Mouse (Mus musculus) frontal cortex, postnatal 14 days (tissue): Measurements from ENCODE around the gene Rps6kc1.

Source experiments
- DNase-seq, 2 experiments: peaks; one replicate each; pipeline ENCODE4 v3.0.0; 2022; ENCODE audit warnings: low spot score in 2 of 2

Gene Rps6kc1

DNA sequence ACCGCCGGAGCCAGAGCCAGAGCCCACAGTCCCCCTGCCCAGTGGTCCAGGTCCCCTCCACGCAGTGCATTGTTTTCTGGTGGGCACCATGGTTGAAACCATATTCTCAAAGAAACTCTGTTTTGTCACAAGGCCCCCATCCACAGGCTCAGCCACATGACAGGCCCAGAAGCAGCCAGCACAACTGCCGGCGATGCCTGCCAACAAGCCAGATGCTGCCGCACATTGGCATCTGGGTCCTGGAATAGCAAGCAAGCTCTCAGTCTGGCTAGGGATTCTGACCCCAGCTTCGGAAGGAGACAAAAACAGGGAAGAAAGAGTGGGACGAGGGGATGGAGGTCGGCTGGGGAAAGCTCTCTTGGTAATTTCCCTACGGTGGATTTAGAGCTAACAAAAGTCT is 147.8 kb downstream of the Rps6kc1 start:
- peak in 1 of 2 experiments; percentile 47 for DNase-seq

DNA sequence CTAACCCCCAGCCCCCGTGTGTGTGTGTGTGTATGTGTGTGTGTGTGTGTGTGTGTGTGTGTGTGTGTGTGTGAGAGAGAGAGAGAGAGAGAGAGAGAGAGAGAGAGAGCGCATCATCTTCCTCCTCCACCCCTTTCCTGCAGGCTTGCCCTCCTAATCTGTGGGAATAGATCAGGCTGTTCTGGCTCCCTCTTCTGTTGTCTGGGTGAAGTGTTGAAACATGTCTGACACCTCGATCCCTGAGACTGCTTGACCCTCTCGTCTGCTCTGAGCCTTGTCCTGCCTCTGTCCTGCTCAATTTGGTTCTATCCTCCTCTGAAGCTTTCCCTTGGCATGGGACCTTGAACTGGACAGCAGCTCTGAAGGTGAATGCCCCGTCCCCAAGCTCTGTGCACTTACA is 149.8 kb downstream of the Rps6kc1 start:
- no peak for DNase-seq

DNA sequence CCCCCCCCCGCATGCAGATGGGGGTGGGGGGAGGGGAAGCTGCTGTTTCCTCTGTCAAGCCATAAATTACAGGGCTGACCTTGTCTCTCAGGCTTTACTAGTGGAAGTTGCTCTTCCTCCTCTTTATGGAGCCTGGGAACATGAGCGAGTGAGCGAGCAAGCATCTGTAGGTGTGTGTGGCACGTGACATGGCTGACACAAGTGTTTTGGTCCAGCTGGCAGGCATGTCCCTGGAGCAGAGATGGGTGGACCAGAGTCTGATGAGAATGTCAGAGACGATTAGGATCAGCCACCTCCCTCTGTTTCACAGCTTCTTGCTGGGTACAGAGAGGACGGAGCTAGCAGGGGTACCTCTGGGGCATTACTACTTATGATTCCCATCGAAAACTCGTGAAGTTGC is 153.7 kb downstream of the Rps6kc1 start:
- no peak for DNase-seq

DNA sequence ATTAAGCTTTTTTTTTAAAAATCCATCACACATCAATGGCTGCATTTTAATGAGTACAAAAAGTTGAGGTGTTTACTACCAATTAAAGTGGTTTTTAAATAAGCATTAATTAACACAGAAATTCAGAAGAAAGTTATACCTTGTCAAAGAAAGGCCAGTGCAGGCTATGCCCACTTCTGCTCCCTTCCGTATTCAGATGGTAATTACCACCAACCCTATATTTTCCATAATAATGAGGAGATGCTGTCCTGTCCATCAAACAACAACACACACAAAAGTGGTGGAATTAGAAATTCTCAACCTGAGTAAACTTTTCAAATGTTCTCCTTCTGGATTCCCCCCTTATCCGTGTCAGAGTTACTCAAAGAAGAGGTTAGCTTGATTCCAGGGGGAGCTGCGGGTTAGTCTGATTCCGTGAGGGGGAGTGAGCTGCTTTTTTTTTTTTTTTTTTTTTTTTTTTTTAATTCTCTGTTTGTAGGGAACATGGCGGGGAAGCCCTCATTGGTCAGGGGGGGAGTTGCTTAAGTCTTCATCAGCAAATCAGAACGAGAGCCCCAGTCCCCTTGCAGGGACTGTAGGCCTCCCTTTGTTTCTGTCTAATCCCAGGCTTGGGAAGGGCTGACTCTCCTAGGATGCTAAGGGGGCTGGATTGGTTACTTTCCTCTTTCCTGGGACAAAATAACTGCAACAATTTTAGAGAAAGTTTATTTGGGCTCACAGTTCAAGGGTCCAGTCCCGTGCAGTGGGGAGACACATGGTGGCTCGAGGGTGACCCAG is 159.6 kb downstream of the Rps6kc1 start:
- no peak for DNase-seq

DNA sequence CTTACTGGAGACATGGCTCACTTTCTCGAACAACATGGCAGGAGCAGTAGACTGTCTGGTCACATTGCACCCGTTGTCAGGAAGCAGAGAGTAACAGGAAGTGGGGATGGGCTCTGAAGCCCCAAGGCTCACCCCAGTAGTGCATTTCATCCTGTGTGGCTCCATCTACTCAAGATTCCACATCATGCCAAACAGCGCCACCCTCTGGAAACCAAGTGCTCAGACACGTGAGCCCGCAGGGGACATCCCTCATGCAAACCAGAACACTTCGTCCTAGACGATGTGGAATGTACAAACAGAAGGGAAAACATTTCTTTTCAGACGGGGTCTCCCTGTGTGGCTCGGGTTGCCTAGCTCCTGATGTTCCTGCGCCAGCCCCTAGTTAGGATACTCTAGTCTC is 162.6 kb downstream of the Rps6kc1 start:
- DNase-seq = no peak

DNA sequence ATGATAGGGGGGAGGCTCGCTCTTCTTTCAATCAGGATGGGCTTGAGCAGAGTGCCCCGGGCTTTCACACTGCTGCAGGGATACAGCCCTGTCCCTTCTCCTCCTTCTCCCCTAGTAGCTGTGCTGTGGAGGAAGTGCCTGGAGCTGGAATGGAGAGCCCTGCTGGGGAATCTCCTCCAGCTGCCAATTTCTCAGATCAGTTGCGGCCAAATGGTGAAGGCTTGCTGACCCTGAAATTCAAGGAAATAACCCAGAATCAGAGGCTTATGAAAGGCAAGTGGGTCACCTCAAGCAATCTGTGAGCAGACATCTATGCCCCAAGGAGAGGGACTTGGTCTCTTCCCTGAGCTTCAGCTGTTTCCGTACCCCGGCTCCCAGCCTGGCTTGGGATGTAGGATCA is 170.1 kb downstream of the Rps6kc1 start:
- no peak for DNase-seq

DNA sequence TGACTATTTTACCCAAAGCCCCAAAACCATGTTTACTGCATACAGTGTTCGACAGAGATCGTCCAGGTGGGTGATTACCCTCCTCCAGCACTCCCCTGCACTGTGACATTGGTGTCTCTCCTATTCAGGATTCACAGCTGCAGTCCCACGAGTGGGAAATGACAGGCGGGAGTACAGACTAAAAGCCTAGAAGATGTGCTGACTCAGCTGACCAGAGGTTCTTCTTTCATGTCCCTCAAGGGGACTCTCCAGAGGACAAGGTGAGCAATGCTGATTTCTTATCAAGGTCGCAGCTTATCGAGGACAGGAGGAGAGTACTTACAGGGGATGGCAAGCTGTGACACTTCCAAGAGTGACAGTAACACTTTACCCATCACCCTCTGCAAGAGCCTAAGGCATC is 178.8 kb downstream of the Rps6kc1 start:
- DNase-seq = no peak

DNA sequence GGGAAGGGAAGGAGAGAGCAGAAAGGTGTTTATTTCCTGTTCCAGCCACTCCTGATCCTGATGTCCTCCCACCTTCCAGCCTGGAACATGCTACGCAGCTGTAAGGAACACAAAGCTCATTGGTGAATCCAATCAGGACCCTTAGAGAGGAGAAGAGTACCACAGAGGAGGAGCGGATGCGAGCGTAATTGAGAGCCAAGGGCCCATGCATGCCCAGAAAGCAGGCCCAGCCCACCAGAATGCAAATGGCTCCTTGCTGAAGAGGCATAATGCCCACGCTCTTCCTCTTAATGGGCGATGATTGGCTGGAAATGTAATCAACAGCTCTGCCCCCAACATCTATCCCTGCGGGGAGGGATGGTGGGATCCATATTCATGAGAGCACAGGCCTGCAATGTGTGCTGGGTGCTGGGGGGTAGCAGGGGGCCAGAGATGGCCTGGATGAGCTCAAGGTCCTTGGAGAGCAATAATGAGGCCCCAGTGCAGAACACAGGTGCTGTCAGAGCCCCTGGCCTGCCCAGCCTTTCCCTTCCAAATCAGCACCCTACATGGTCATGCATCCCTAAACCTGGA is 182.0 kb downstream of the Rps6kc1 start:
- DNase-seq = peak in 1 of 2 experiments; percentile 14

DNA sequence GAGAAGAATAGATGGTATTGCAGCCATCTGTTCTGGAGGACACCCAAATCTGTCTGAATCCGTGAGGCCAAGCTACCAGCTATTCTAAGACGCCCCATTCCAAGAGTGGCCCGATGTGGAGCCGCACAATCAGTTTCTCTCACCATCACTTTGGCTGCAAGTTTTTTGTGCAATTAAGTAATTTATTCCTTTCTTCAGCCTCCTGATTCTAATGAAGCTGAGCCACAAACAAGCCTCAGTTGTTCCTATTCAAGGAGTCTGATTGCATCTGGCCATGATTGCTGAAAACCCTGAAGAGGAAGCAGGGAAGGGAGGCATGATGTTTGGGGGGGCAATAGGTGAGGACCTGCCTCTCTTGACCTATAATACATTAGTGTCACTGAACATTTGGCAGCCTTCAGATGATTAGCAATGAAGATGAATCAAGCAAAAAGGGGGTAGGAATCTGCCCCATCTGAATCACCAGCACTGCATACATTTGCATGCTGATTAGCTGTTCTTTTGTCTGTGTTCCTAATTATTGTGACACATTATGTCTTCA is 183.4 kb downstream of the Rps6kc1 start:
- DNase-seq = peak in 1 of 2 experiments; percentile 16

DNA sequence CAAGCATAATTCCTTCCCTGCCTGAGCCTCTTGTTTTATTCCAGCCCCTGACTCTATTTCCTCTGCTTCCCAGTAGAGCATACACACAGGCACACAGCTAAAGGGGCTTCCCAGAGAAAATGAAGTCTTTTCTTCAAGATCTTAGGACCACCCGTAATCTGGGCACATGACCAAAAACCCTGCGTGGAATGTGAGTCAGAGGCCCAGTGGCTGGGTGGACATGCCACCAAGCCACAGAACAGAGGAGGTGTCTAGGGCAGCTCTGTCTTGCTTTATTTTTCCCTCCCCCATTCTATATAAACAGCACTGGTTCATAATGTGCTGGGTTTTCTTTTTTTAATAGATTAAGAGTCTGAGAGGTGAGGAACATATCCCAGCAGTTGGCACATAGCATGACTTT is 184.2 kb downstream of the Rps6kc1 start:
- DNase-seq = no peak

DNA sequence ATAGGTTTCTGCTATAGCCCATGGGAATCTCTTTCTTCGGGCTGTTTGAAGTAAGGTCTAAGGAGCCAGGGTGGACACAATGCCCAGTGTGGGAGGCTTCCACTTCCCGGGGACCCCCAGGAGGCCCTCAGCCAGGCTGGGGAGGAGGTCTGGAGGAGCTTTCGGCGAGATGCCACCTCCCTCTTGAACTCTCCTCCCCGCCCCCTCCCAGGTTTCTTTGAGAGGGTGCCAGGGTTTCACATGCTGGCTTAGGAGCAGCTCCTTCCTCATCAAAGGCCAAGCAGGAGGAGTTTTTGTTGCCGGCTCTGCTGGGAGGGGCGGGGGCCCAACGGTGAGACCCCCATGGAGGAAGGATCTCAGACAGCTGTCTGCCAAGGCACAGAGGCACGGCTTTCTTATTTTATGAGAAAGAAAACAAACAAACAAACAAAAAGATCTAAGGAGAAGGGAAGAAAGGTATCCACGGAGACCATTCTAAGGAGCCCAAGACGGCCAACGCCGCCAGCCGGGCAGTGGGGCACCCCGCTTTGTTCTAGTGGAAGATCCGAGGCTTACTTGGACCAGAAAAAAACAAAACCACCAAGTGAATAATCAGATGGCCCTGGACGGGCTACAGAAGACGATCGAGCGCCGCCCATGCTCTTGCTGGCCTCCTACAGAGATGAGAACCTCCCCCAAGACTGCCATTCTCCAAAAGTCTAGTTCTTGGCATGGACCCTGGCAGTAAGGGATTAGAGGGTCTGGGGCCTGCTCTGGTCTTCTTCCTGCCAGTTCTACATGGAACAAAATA is 186.8 kb downstream of the Rps6kc1 start:
- DNase-seq = peak in 1 of 2 experiments; percentile 42

DNA sequence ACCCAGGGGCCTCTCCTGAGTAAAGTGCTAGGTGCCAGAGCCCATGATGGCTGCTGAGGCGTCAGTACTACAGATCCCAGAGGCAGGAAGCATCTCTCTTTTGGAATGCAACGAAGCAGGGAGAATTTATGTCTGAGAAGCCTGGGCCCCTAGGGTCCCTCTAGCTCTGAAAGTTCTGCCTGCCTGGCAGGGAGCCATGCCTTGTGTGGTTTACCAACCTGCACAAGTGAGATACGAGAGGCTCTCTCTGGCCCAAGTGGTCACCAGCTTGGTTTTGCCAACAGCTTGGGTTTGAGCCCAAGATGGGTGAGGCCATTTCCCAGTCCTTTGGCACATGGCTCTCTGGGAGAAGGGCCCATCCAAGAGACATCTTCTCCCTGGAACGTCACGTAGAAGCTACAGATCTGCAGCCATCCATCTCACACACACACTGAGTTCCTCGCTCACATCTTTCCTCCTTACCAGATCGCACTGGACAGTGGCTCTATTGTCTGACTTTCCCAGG is 187.6 kb downstream of the Rps6kc1 start:
- no peak for DNase-seq

DNA sequence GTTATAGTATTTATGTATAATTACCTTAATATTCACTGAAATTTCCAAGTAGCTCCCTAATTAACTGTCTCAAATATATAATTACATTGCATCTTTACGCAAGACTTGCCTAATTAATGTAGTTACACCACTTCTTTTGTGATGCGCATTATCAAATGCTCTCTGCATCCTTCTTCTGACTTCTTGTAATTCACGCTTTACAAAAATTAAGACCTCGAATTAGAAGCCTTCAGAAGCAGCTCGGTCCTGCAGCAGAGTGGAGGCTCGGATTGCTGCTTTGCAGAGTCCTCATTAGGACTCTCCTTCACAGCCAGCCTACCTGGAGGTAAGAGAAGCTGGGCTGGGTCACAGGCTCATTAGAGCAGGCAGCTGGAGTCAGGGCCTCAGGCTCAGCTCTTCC is 197.7 kb downstream of the Rps6kc1 start:
- DNase-seq = no peak

DNA sequence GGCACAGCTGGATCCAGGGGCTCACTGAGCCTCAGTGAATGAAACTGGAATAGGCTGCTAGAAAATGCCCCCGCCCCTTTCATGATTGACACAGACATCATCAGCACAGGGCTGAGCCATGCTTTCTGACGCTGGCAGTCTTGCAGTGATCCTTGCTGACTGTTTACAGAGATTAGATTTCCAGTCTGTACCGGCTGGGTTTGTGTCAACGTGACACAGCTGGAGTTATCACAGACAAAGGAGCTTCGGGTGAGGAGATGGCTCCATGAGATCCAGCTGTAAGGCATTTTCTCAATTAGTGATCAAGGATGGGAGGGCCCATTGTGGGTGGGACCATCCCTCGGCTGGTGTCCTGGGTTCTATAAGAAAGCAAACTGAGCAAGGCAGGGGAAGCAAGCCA is 214.0 kb downstream of the Rps6kc1 start:
- DNase-seq = no peak

DNA sequence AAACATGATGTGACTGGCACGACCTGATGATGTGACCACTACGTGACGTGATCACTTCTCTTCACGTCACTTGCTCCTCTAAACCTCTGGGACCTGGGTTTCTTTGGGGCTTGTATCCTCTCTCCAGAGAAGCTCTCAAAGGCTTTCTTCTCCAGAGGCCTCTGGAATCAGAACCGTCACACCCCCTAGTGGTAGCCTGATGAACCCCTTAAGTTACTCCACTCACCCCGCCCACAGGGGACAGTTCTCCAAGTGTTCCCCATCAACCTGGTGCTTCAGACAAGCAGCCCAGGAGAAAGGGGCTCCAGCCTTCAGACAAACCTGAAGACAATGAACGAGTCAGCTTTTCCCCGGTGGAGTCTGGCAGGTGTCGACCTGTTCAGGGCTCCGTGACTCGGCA is 216.0 kb downstream of the Rps6kc1 start:
- peak; percentile 32 to 41 for DNase-seq

DNA sequence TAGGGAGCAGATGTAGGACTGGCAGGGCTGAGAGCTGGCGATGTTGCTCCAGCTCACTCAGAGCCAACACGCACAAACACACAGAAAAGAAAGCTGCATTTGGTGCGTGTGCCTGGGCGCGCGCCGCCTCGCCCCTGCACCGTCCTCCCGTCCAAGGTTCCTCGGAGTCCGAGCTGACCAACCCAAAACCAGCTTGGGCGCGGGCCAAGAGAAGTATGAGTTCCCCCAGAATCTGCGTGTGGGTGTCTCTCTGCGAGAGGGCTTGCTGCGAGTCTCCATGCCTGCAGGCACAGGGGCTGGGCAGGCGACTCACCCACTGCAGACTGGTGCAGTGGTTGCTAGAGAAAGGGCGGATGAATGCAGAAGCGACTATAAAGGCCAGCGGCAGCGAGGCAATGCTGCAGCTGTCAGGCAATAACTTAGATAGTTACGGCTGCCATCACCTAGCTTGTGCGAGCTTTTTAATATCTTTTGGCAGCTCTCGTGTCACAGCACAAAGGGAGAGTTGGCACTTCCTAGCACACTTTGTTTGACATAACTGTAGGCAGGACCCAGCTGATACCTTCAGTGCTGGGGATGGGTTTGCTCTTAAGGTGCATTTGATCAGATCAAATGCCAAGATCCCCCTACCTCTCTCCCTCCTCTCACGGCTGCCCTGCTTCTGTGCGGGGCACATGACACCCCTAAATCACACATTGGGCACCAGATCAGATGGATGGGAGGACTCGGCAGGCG is 220.9 kb downstream of the Rps6kc1 start:
- no peak for DNase-seq

DNA sequence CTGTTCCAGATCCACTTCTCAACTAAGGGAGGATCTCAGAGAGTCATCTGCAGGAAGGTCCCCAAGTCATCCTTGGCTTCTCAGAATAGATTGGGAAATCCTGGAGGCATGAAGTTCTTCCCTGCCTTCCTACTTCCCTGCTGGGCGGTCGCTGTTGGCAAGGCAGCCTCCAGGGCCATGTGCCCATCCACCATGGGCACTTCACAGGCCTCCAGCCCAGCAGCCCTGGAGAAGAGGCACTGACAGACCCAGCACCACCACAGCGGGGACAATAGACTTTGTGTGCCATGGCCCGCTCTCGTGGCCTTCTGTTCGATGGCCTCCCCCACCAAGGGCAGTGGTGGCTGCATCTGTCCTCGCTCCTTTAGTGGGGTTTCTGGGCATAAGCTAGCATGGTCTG is 228.5 kb downstream of the Rps6kc1 start:
- no peak for DNase-seq

DNA sequence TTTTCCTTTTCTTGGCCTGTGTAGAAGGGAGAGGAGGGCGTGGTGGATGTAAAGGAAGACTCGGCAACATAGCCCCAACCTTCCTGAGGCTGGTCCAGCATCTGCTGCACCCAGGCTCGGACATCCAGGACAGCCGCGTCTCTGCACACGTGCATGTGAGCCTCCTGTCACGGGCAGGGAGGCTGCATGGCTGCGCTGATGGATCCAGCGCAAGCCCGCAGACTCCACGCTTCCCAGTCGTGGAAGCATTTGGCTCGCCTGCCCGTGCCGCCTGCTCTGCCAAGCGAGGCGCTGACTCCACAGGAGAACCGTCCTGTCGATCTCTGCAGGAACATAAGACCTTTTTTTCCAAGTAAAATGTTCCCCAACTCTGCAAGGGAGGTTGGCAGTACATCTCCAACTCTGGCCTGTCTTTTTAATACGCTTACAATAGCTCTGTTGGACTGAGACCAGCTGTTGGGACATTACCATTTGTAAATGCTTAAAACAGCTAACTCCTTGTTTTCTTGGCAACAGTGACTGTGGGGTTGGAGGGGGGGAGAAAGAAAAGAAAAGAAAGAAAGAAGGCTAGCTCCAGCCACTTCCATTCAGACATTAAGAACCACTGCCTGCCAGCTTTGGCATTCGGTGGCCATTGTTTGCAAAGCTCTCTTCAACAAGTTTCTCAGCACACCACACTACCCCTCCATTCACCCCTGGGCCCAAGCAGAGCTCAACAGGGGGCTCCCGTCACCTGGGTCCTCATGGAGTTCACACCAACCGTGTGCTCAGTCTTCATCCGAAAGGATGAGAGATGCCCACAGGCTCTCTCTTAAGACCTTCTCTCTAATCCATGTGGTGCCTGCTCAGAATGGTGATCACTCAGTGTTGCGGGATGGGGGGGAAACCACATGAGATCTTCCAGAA is 229.3 kb downstream of the Rps6kc1 start:
- DNase-seq = peak; percentile 38 to 39

DNA sequence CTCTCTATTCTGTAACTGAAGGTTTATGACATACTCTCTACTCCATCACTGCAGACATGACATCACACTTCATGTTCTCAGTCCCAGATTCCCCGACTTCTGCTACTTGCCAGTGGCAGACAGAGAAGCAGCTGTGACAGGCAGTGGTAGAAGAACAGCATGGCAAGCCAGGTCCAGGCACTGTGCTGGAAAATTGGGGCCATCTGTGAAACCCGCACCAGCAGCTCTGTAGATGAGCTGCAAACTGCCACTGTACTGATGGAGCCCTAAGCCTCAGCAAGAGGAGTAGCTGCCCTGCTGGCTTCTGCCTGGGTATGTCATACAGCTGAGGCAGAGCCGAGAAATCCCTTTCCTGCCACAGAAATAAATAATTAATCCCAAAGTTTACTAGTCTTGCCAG is 236.1 kb downstream of the Rps6kc1 start:
- DNase-seq = no peak

DNA sequence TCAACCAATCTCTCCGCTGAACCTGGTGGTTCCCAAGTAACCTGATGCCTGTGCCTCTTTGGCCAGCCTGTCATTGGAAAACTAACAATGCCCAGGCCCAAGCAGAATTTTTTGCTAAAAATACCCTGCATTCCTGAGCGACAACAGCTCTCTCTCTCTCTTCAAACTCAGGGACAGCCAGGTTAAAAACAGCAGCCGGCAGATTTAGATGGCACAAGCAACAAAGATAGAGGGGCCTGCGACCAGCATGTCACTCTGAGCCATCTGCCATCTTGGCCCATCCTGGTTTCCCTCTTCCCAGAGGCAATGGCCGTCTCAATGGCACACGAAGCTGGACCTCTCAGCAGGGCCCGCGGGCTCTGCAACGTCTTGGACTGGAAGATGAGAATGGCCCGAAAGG is 242.5 kb downstream of the Rps6kc1 start:
- DNase-seq = no peak

DNA sequence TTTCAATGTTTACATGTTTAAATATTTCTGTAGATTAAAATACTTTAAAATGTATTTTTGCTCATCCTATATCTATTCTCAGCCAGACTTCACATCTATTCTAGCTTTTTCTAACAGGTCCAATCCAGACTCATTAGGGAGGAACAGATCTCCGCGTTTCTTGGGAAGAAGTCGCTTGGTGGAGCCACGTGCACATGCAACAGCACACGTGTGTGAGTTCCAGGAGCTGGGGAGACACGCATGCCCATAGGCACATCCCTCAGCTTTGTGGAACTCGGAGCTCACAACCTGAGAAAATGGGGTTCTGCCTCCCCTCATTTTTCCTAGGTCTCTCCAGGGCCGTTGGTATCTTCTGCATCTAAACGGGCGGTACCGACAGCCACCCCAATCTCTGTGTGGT is 243.7 kb downstream of the Rps6kc1 start:
- DNase-seq = no peak
